Mouse (Mus musculus) T-helper 2 cell (primary cell): Measurements from ENCODE around the gene Tnr.
"Not testable (repeated sequence)": the region's sequence is repeated elsewhere in the genome, so short reads cannot be mapped to it uniquely, and the experiment has no call there.

Experiments
- in situ Hi-C: fragments of 300-600 bp; cut with MboI, MseI; formaldehyde crosslinking; loops from one replicate; pipeline ENCODE4 v1.15.1; 2025; ENCODE audit warnings: high pct_unique_total_duplicates

The Tnr gene

GRCm38 (mm10) chr1:159932092-159932491 lies 408.5 kb downstream of the Tnr start:
- in situ Hi-C loops = no loop called here

- in situ Hi-C loops = no loop called here
Measured at GRCm38 (mm10) chr1:159932598-159932997, 409.0 kb downstream of the Tnr start.

- in situ Hi-C loops = no loop called here
Measured at GRCm38 (mm10) chr1:159938449-159938848, 414.9 kb downstream of the Tnr start.

GRCm38 (mm10) chr1:159939335-159939734 lies 415.8 kb downstream of the Tnr start:
- in situ Hi-C loops = no loop called here

GRCm38 (mm10) chr1:159953526-159953925 lies 430.0 kb downstream of the Tnr start:
- in situ Hi-C loops = no loop called here

GRCm38 (mm10) chr1:159963351-159963750 lies 439.8 kb downstream of the Tnr start:
- in situ Hi-C loops = no loop called here

- in situ Hi-C loops = not testable (repeated sequence)
Measured at GRCm38 (mm10) chr1:159966286-159966685, 442.7 kb downstream of the Tnr start.

- in situ Hi-C loops = no loop called here
Measured at GRCm38 (mm10) chr1:159968395-159968794, 444.8 kb downstream of the Tnr start.

GRCm38 (mm10) chr1:159977786-159978185 lies 454.2 kb downstream of the Tnr start:
- in situ Hi-C loops = no loop called here

GRCm38 (mm10) chr1:159979096-159979495 lies 455.5 kb downstream of the Tnr start:
- in situ Hi-C loops = no loop called here

- in situ Hi-C loops = no loop called here
Measured at GRCm38 (mm10) chr1:159980355-159980754, 456.8 kb downstream of the Tnr start.
